Mouse (Mus musculus) hindlimb bud, embryonic 11.5 days (tissue): Measurements from ENCODE around the gene Cfb.
"Not testable (repeated sequence)": the region's sequence is repeated elsewhere in the genome, so short reads cannot be mapped to it uniquely, and the experiment has no call there.

Experiments used
- DNase-seq: peaks from one replicate; pipeline ENCODE4 v3.0.0-alpha.2; 2012; ENCODE audit warnings: low read depth, low spot score; ENCODE audit errors: extremely low spot score

The Cfb gene

GRCm38 (mm10) chr17:34862416-34863081 is at the start of gene Cfb:
Gene Cfb, minus strand, starts transcription at chr17:34862518.
- DNase-seq = no peak

GRCm38 (mm10) chr17:34911945-34912351 is 49.6 kb upstream of the Cfb start:
- DNase-seq = no peak

- no peak for DNase-seq
Observed at GRCm38 (mm10) chr17:34910982-34911381, 48.7 kb upstream of the Cfb start.

- DNase-seq = no peak
Observed at GRCm38 (mm10) chr17:34902895-34903294, 40.6 kb upstream of the Cfb start.

- not testable (repeated sequence) for DNase-seq
Observed at GRCm38 (mm10) chr17:34901948-34902347, 39.6 kb upstream of the Cfb start.

- DNase-seq = not testable (repeated sequence)
Observed at GRCm38 (mm10) chr17:34900826-34901225, 38.5 kb upstream of the Cfb start.

GRCm38 (mm10) chr17:34899890-34900243 is 37.5 kb upstream of the Cfb start:
- no peak for DNase-seq

GRCm38 (mm10) chr17:34899053-34899889 is 37.0 kb upstream of the Cfb start:
- DNase-seq = no peak

- DNase-seq = no peak
Observed at GRCm38 (mm10) chr17:34898706-34899052, 36.4 kb upstream of the Cfb start.

- no peak for DNase-seq
Observed at GRCm38 (mm10) chr17:34898160-34898586, 35.9 kb upstream of the Cfb start, which contains the start of the genes C2 and Ehmt2. Gene C2, minus strand, starts transcription at chr17:34898265. Gene Ehmt2, plus strand, starts transcription at chr17:34898469.

- DNase-seq = no peak
Observed at GRCm38 (mm10) chr17:34897373-34898159, 35.2 kb upstream of the Cfb start.

- DNase-seq = no peak
Observed at GRCm38 (mm10) chr17:34896366-34896765, 34.0 kb upstream of the Cfb start.

- DNase-seq = no peak
Observed at GRCm38 (mm10) chr17:34895724-34896123, 33.4 kb upstream of the Cfb start.

- no peak for DNase-seq
Observed at GRCm38 (mm10) chr17:34894801-34895530, 32.6 kb upstream of the Cfb start.

GRCm38 (mm10) chr17:34894074-34894597 is 31.8 kb upstream of the Cfb start:
- DNase-seq = peak; percentile 92

- DNase-seq = no peak
Observed at GRCm38 (mm10) chr17:34893072-34893824, 30.9 kb upstream of the Cfb start.

GRCm38 (mm10) chr17:34891377-34891776 is 29.1 kb upstream of the Cfb start:
- DNase-seq = no peak

GRCm38 (mm10) chr17:34890074-34890743 is 27.9 kb upstream of the Cfb start:
- no peak for DNase-seq

GRCm38 (mm10) chr17:34887942-34888341 is 25.6 kb upstream of the Cfb start:
- no peak for DNase-seq
